Mouse (Mus musculus) midbrain, postnatal 0 days (tissue): Measurements from ENCODE around the gene Itgax. TPM values are rescaled to one million over a fixed set of nuclear protein-coding genes. Genes with fewer than 3 reads are reported as not detected.

Experiments
- ATAC-seq: fragments of 200-750 bp; cut with Nextera tagmentation; 2 replicates; pipeline ENCODE4 v1.8.0; 2017; ENCODE audit warnings: moderate number of reproducible peaks, mild to moderate bottlenecking, moderate TSS enrichment, moderate library complexity; ENCODE audit not compliant: low FRiP score
- DNase-seq: peaks from one replicate; pipeline ENCODE4 v3.0.0-alpha.2; 2015; ENCODE audit warnings: low spot score
- H3K27ac ChIP-seq: fragments of 300-500 bp; sonication (generic); 2 replicates; pipeline ENCODE4 v1.5.1; 2014; ENCODE audit warnings: low read depth, mild to moderate bottlenecking, low read length, mixed read lengths
- H3K27me3 ChIP-seq: fragments of 300-500 bp; sonication (generic); 2 replicates; pipeline ENCODE4 v1.6.1; 2014; ENCODE audit warnings: low read length, control low read depth, mixed read lengths; ENCODE audit not compliant: insufficient read depth
- H3K36me3 ChIP-seq: fragments of 300-500 bp; sonication (generic); 2 replicates; pipeline ENCODE4 v1.6.1; 2014; ENCODE audit warnings: low read length, control low read depth, mixed read lengths; ENCODE audit not compliant: insufficient read depth
- H3K4me1 ChIP-seq: fragments of 300-500 bp; sonication (generic); 2 replicates; pipeline ENCODE4 v1.6.1; 2014; ENCODE audit warnings: mild to moderate bottlenecking, control low read depth, antibody characterized with exemption, low read length, mixed read lengths; ENCODE audit not compliant: insufficient read depth
- H3K4me2 ChIP-seq: fragments of 300-500 bp; sonication (generic); 2 replicates; pipeline ENCODE4 v1.6.1; 2014; ENCODE audit warnings: low read depth, mild to moderate bottlenecking, low read length, mixed read lengths; ENCODE audit not compliant: poor library complexity, severe bottlenecking
- H3K4me3 ChIP-seq: fragments of 300-500 bp; sonication (generic); 2 replicates; pipeline ENCODE4 v1.5.1; 2014; ENCODE audit warnings: low read depth, mild to moderate bottlenecking, low read length, moderate library complexity
- H3K9ac ChIP-seq: fragments of 300-500 bp; sonication (generic); replicated peaks from 2 replicates; pipeline ENCODE4 v1.6.1; 2014; ENCODE audit warnings: mild to moderate bottlenecking, low read length, moderate library complexity, mixed read lengths; ENCODE audit not compliant: poor library complexity, severe bottlenecking
- H3K9me3 ChIP-seq: fragments of 300-500 bp; sonication (generic); 2 replicates; pipeline ENCODE4 v1.6.1; 2016; ENCODE audit warnings: low read length, control low read depth
- CTCF ChIP-seq: IDR thresholded peaks from 2 replicates; pipeline ENCODE4 v1.5.1; 2016; ENCODE audit warnings: antibody characterized with exemption, mild to moderate bottlenecking
- WGBS: fragments of 180-500 bp; shearing (Covaris S2); extraction: QIAGEN DNeasy Blood & Tissue Kit; methylation state at CpG from one replicate; pipeline ENCODE4 v1.1.7; 2014; 5-methylcytosine and 5-hydroxymethylcytosine counted together
- polyA plus RNA-seq: library from polyadenylated mRNA; unstranded; fragments of >200 nt; fragmentation: Nextera tagmentation; extraction: Ambion mirVana; gene quantifications from 2 replicates; pipeline ENCODE4 v1.2.1, GENCODE M21; 2015
- total RNA-seq: library from RNA; depleted of rRNA; stranded (reverse); fragments of >200 nt; gene quantifications from 2 replicates; pipeline ENCODE4 v1.2.3, GENCODE M21; 2014

Gene Itgax
- total and polyA plus RNA-seq, 2 experiments from 2014 or later, result not detected

GRCm38 (mm10) chr7:128119726-128120490 is 9.4 kb upstream of the Itgax start:
- Histone ChIP-seq H3K36me3 (no peaks in the 10 kb centered on the region), H3K27me3 (no peaks in the 10 kb centered on the region), H3K9ac (no peak overlapping the region), H3K4me3 (no peak overlapping the region), H3K9me3 (no peaks in the 10 kb centered on the region), H3K27ac (no peak overlapping the region), H3K4me1 (no peaks in the 10 kb centered on the region), H3K4me2 (no peak overlapping the region)
- DNase-seq, result no peak
- no peak for ATAC-seq
- TF ChIP-seq CTCF, result no peak
- WGBS, result 84% methylated on average over 6 of the region's 6 CpGs

DNA sequence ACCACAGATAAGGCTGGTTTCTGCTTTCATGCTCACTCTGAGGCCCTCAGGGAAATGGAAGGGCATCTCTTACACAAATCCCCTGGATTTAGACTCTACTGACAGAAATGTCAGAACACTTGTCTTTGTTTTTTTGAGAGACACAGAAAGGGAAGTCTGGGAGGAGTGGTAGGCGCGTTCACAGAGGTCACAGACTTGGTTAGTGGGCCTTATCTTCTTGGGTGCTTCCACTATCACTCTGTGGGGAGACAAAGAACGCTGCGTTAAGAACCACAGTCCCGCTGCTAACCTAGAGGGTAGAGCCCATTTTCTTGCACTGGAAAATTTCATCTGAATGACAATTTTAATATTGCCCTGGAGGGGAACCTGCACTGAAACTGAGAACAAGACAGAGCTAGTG is 2.8 kb downstream of the Itgax start:
- DNase-seq (no peak), ATAC-seq (no peak)
- Histone ChIP-seq H3K27ac (no peak overlapping the region), H3K27me3 (no peaks in the 10 kb centered on the region), H3K36me3 (no peaks in the 10 kb centered on the region), H3K4me2 (no peak overlapping the region), H3K9ac (no peak overlapping the region), H3K9me3 (no peaks in the 10 kb centered on the region), H3K4me3 (no peak overlapping the region), H3K4me1 (no peaks in the 10 kb centered on the region)
- 83% methylated on average over 5 of the region's 5 CpGs for WGBS
- no peak for TF ChIP-seq CTCF

GRCm38 (mm10) chr7:128133596-128133995 is 4.2 kb downstream of the Itgax start:
- TF ChIP-seq CTCF, result no peak
- ATAC-seq, result no peak
- no peak overlapping the region for H3K27ac ChIP-seq
- no peak for DNase-seq
- H3K27me3 ChIP-seq, result no peaks in the 10 kb centered on the region
- 87% methylated on average over 2 of the region's 2 CpGs for WGBS
- no peak overlapping the region for H3K9ac ChIP-seq
- H3K9me3 ChIP-seq, result no peaks in the 10 kb centered on the region
- H3K4me3 ChIP-seq, result no peak overlapping the region
- no peaks in the 10 kb centered on the region for H3K4me1 ChIP-seq
- no peak overlapping the region for H3K4me2 ChIP-seq
- no peaks in the 10 kb centered on the region for H3K36me3 ChIP-seq

GRCm38 (mm10) chr7:128136927-128137326 is 7.6 kb downstream of the Itgax start:
- no peak overlapping the region for H3K9ac ChIP-seq
- 53% methylated on average over 4 of the region's 4 CpGs for WGBS
- no peak overlapping the region for H3K4me3 ChIP-seq
- no peak for DNase-seq
- no peaks in the 10 kb centered on the region for H3K27me3 ChIP-seq
- no peaks in the 10 kb centered on the region for H3K36me3 ChIP-seq
- no peaks in the 10 kb centered on the region for H3K4me1 ChIP-seq
- no peak for TF ChIP-seq CTCF
- no peaks in the 10 kb centered on the region for H3K9me3 ChIP-seq
- ATAC-seq, result no peak
- no peak overlapping the region for H3K4me2 ChIP-seq
- no peak overlapping the region for H3K27ac ChIP-seq

- no peak for TF ChIP-seq CTCF
- Histone ChIP-seq H3K9ac (no peak overlapping the region), H3K9me3 (no peaks in the 10 kb centered on the region), H3K4me3 (no peak overlapping the region), H3K27ac (no peak overlapping the region), H3K27me3 (no peaks in the 10 kb centered on the region), H3K36me3 (no peaks in the 10 kb centered on the region), H3K4me2 (no peak overlapping the region), H3K4me1 (no peaks in the 10 kb centered on the region)
- WGBS, result 92% methylated on average over 6 of the region's 6 CpGs
- DNase-seq, result no peak
- ATAC-seq, result no peak
Measured at GRCm38 (mm10) chr7:128139611-128140010, 10.3 kb downstream of the Itgax start.

DNA sequence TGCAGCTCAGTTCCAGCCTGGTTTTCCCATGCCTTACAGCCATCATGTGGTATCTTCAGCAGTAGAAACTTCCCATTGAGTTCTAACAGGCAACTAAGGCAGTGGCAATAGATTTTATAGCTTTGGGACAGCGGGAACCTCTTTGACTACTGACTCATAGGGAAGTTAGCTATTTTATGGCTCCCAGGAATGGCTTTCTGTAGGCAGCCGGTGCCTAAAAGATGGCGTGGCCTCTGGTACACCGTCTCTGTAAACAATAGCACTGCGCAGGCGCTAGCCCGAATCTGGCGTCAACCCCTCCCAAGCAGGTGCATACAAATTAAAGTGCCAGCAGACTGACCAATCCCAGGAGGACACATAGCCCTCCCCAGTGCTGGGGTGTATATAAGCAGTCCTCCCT is 21.6 kb downstream of the Itgax start:
- H3K4me3 ChIP-seq, result no peak overlapping the region
- H3K36me3 ChIP-seq, result no peaks in the 10 kb centered on the region
- H3K4me2 ChIP-seq, result no peak overlapping the region
- ATAC-seq, result no peak
- no peak overlapping the region for H3K27ac ChIP-seq
- no peak overlapping the region for H3K9ac ChIP-seq
- DNase-seq, result no peak
- 0 out of 2 replicates have a peak, but pooled peaks cover 4% of the 10 kb centered on the region for H3K4me1 ChIP-seq
- no peaks in the 10 kb centered on the region for H3K9me3 ChIP-seq
- no peaks in the 10 kb centered on the region for H3K27me3 ChIP-seq
- no peak for TF ChIP-seq CTCF
- 90% methylated on average over 8 of the region's 8 CpGs for WGBS
